Mouse (Mus musculus) cortical plate, adult 2 months (tissue): Measurements from ENCODE around the gene Gcg.

ENCODE experiments used
- CTCF ChIP-seq: fragments of 200-500 bp; IDR thresholded peaks from 2 replicates; pipeline ENCODE4 v1.5.1; 2011; ENCODE audit warnings: mild to moderate bottlenecking, control low read depth, low read length; ENCODE audit not compliant: insufficient read depth; ENCODE audit errors: extremely low read depth
- POLR2A ChIP-seq: fragments of 200-500 bp; IDR thresholded peaks from 2 replicates; pipeline ENCODE4 v1.6.1; 2011; ENCODE audit warnings: mild to moderate bottlenecking, low read length, control low read depth; ENCODE audit not compliant: insufficient read depth; ENCODE audit errors: extremely low read depth

- TF ChIP-seq CTCF (no peak), POLR2A (no peak)
Measured at GRCm38 (mm10) chr2:62498086-62498485, 14.6 kb upstream of the Gcg start.
